Mouse (Mus musculus): ENCODE data around the gene Igfbp7. TPM values are rescaled to one million over a fixed set of nuclear protein-coding genes. Genes with fewer than 3 reads are reported as not detected.

The Igfbp7 gene
- total RNA-seq, 4 experiments from 2014 or later, result 29.9 to 40.8 (median 32.6) TPM

- DNase-seq (ENCODE audit: low spot score in 2 of 2), result no peak
These were observed 27.4 kb downstream of the Igfbp7 start for GRCm38 (mm10) chr5:77380321-77380901.

- no peak for DNase-seq (ENCODE audit: low spot score in 2 of 2)
These were observed 28.3 kb downstream of the Igfbp7 start for GRCm38 (mm10) chr5:77379434-77380135.

- no peak for DNase-seq (ENCODE audit: low spot score in 2 of 2)
These were observed 29.8 kb downstream of the Igfbp7 start for GRCm38 (mm10) chr5:77378027-77378426.

- no peak for DNase-seq (ENCODE audit: low spot score in 2 of 2)
These were observed 32.3 kb downstream of the Igfbp7 start for GRCm38 (mm10) chr5:77375546-77375945.

- no peak for DNase-seq (ENCODE audit: low spot score in 2 of 2)
These were observed 32.9 kb downstream of the Igfbp7 start for GRCm38 (mm10) chr5:77374945-77375344.

GRCm38 (mm10) chr5:77372778-77373177 is 35.1 kb downstream of the Igfbp7 start:
- no peak for DNase-seq (ENCODE audit: low spot score in 2 of 2)

- DNase-seq (ENCODE audit: low spot score in 2 of 2), result no peak
These were observed 35.6 kb downstream of the Igfbp7 start for GRCm38 (mm10) chr5:77372242-77372641.

GRCm38 (mm10) chr5:77370378-77370892 is 37.4 kb downstream of the Igfbp7 start:
- no peak for DNase-seq (ENCODE audit: low spot score in 2 of 2)

GRCm38 (mm10) chr5:77369394-77369793 is 38.4 kb downstream of the Igfbp7 start:
- DNase-seq (ENCODE audit: low spot score in 2 of 2), result no peak

GRCm38 (mm10) chr5:77368194-77368593 is 39.6 kb downstream of the Igfbp7 start:
- no peak for DNase-seq (ENCODE audit: low spot score in 2 of 2)

- DNase-seq (ENCODE audit: low spot score in 2 of 2), result no peak
These were observed 40.2 kb downstream of the Igfbp7 start for GRCm38 (mm10) chr5:77367682-77368081.

GRCm38 (mm10) chr5:77367145-77367544 is 40.7 kb downstream of the Igfbp7 start:
- no peak for DNase-seq (ENCODE audit: low spot score in 2 of 2)

- no peak for DNase-seq (ENCODE audit: low spot score in 2 of 2)
These were observed 41.5 kb downstream of the Igfbp7 start for GRCm38 (mm10) chr5:77366313-77366712.

- DNase-seq (ENCODE audit: low spot score in 2 of 2), result no peak
These were observed 43.3 kb downstream of the Igfbp7 start for GRCm38 (mm10) chr5:77364443-77365038.

- DNase-seq (ENCODE audit: low spot score in 2 of 2), result peak in 1 of 2 experiments; percentile 49
These were observed 44.2 kb downstream of the Igfbp7 start for GRCm38 (mm10) chr5:77363650-77364049.

- DNase-seq (ENCODE audit: low spot score in 2 of 2), result no peak
These were observed 45.7 kb downstream of the Igfbp7 start for GRCm38 (mm10) chr5:77362120-77362519.

- DNase-seq (ENCODE audit: low spot score in 2 of 2), result no peak
These were observed 46.8 kb downstream of the Igfbp7 start for GRCm38 (mm10) chr5:77361006-77361405.

GRCm38 (mm10) chr5:77359971-77360370 is 47.9 kb downstream of the Igfbp7 start:
- DNase-seq (ENCODE audit: low spot score in 2 of 2), result no peak

GRCm38 (mm10) chr5:77358347-77358746 is 49.5 kb downstream of the Igfbp7 start:
- no peak for DNase-seq (ENCODE audit: low spot score in 2 of 2)

GRCm38 (mm10) chr5:77357405-77358149 is 50.3 kb downstream of the Igfbp7 start:
- no peak for DNase-seq (ENCODE audit: low spot score in 2 of 2)

- no peak for DNase-seq (ENCODE audit: low spot score in 2 of 2)
These were observed 52.3 kb downstream of the Igfbp7 start for GRCm38 (mm10) chr5:77355307-77356265.

Measured in left cerebral cortex, adult 8-10 months (tissue).